Mouse (Mus musculus) T-cell, adult 2 months (primary cell): ENCODE measurements around the gene Mepce.
A peak's percentile ranks its signal among the peaks of the same experiment; 100 is the strongest.
"Not testable (repeated sequence)": the region's sequence is repeated elsewhere in the genome, so short reads cannot be mapped to it uniquely, and the experiment has no call there.

Experiments used
- DNase-seq: peaks from one replicate; pipeline ENCODE4 v3.0.0; 2022; ENCODE audit warnings: low spot score

The Mepce gene

GRCm38 (mm10) chr5:137787151-137787928, at the start of gene Mepce, which contains the start of gene Zcwpw1:
TSS of gene Mepce (minus strand) at chr5:137787655.
TSS of gene Zcwpw1 (plus strand) at chr5:137787798.
- DNase-seq: peak; percentile 95

- DNase-seq: not testable (repeated sequence)
Measured at GRCm38 (mm10) chr5:137837110-137837509, 49.7 kb upstream of the Mepce start.

GRCm38 (mm10) chr5:137836611-137837010, 49.2 kb upstream of the Mepce start:
- DNase-seq: no peak

GRCm38 (mm10) chr5:137835966-137836520, 48.6 kb upstream of the Mepce start, which contains the start of gene Pilra:
TSS of gene Pilra (minus strand) at chr5:137836281.
- not testable (repeated sequence) for DNase-seq

- DNase-seq: no peak
Measured at GRCm38 (mm10) chr5:137833500-137833899, 46.0 kb upstream of the Mepce start.

GRCm38 (mm10) chr5:137831506-137831905, 44.1 kb upstream of the Mepce start:
- no peak for DNase-seq

GRCm38 (mm10) chr5:137831106-137831505, 43.7 kb upstream of the Mepce start:
- DNase-seq: no peak

- DNase-seq: no peak
Measured at GRCm38 (mm10) chr5:137830238-137830637, 42.8 kb upstream of the Mepce start.

GRCm38 (mm10) chr5:137828694-137829093, 41.2 kb upstream of the Mepce start:
- no peak for DNase-seq

GRCm38 (mm10) chr5:137826421-137826820, 39.0 kb upstream of the Mepce start:
- DNase-seq: no peak

GRCm38 (mm10) chr5:137825971-137826370, 38.5 kb upstream of the Mepce start:
- DNase-seq: no peak

- DNase-seq: no peak
Measured at GRCm38 (mm10) chr5:137825030-137825429, 37.6 kb upstream of the Mepce start.

- no peak for DNase-seq
Measured at GRCm38 (mm10) chr5:137823455-137824045, 36.1 kb upstream of the Mepce start.

GRCm38 (mm10) chr5:137822602-137823001, 35.1 kb upstream of the Mepce start:
- DNase-seq: no peak

GRCm38 (mm10) chr5:137822126-137822525, 34.7 kb upstream of the Mepce start:
- no peak for DNase-seq

- DNase-seq: no peak
Measured at GRCm38 (mm10) chr5:137817466-137818222, 30.2 kb upstream of the Mepce start.

GRCm38 (mm10) chr5:137808316-137808715, 20.9 kb upstream of the Mepce start:
- no peak for DNase-seq

GRCm38 (mm10) chr5:137806158-137806557, 18.7 kb upstream of the Mepce start:
- no peak for DNase-seq

- DNase-seq: no peak
Measured at GRCm38 (mm10) chr5:137800917-137801316, 13.5 kb upstream of the Mepce start.

- DNase-seq: no peak
Measured at GRCm38 (mm10) chr5:137796606-137797005, 9.2 kb upstream of the Mepce start.

- DNase-seq: no peak
Measured at GRCm38 (mm10) chr5:137791553-137791952, 4.1 kb upstream of the Mepce start.

GRCm38 (mm10) chr5:137788946-137789531, 1.6 kb upstream of the Mepce start:
- DNase-seq: no peak
